Mouse (Mus musculus): Measurements from ENCODE around the gene Dna2. TPM values are rescaled to one million over a fixed set of nuclear protein-coding genes. Genes with fewer than 3 reads are reported as not detected.

Dna2 gene
- polyA plus RNA-seq, 1 experiment from 2014 or later: 22.3 TPM

- no peak for ATAC-seq (ENCODE audit: insufficient number of reproducible peaks, insufficient read depth, low FRiP score, low TSS enrichment)
- H3K4me1 ChIP-seq: peaks cover 9% of the 10 kb centered on the region
- no peak overlapping the region for H3K27ac ChIP-seq
- WGBS: 91% methylated on average over 4 of the region's 4 CpGs
- H3K4me3 ChIP-seq: no peak overlapping the region
- no peaks in the 10 kb centered on the region for H3K27me3 ChIP-seq
- H3K9me3 ChIP-seq: no peaks in the 10 kb centered on the region
- H3K4me2 ChIP-seq (replicated peaks): no peak overlapping the region
- peaks cover 10% of the 10 kb centered on the region for H3K36me3 ChIP-seq
- H3K9ac ChIP-seq: no peak overlapping the region
Measured at GRCm38 (mm10) chr10:62924096-62924635, 22.7 kb upstream of the Dna2 start.

GRCm38 (mm10) chr10:62932381-62932780 lies 14.4 kb upstream of the Dna2 start:
- H3K27me3 ChIP-seq: no peaks in the 10 kb centered on the region

GRCm38 (mm10) chr10:62944975-62945580 lies 1.7 kb upstream of the Dna2 start:
- ATAC-seq (ENCODE audit: insufficient number of reproducible peaks, insufficient read depth, low FRiP score, low TSS enrichment): no peak
- 86% methylated on average over 10 of the region's 10 CpGs for WGBS
- peaks cover 28% of the 10 kb centered on the region for H3K36me3 ChIP-seq

More at GRCm38 (mm10) chr10:62932381-62932780, 14.4 kb upstream of the Dna2 start:
- Histone ChIP-seq H3K9me3 (no peaks in the 10 kb centered on the region), H3K36me3 (peaks cover 46% of the 10 kb centered on the region), H3K4me3 (no peak overlapping the region), H3K27ac (no peak overlapping the region), H3K9ac (no peak overlapping the region), H3K4me1 (no peaks in the 10 kb centered on the region), H3K4me2 (replicated peaks) (no peak overlapping the region)
- 82% methylated on average over 1 of the region's 1 CpGs for WGBS
- no peak for ATAC-seq (ENCODE audit: insufficient number of reproducible peaks, insufficient read depth, low FRiP score, low TSS enrichment)

GRCm38 (mm10) chr10:62948551-62948950 lies 1.7 kb downstream of the Dna2 start:
- 95% methylated on average over 7 of the region's 7 CpGs for WGBS
- no peak overlapping the region for H3K4me3 ChIP-seq
- H3K27me3 ChIP-seq: no peaks in the 10 kb centered on the region
- peaks cover 30% of the 10 kb centered on the region for H3K36me3 ChIP-seq
- H3K9ac ChIP-seq: no peak overlapping the region
- no peak overlapping the region for H3K27ac ChIP-seq
- H3K9me3 ChIP-seq: no peaks in the 10 kb centered on the region
- no peak overlapping the region for H3K4me2 ChIP-seq (replicated peaks)
- H3K4me1 ChIP-seq: peaks cover 7% of the 10 kb centered on the region; the same call in 1 of the 2 replicates
- no peak for ATAC-seq (ENCODE audit: insufficient number of reproducible peaks, insufficient read depth, low FRiP score, low TSS enrichment)

More at GRCm38 (mm10) chr10:62944975-62945580, 1.7 kb upstream of the Dna2 start:
- Histone ChIP-seq H3K9ac (no peak overlapping the region), H3K9me3 (no peaks in the 10 kb centered on the region), H3K27me3 (no peaks in the 10 kb centered on the region), H3K27ac (no peak overlapping the region), H3K4me2 (replicated peaks) (no peak overlapping the region), H3K4me3 (no peak overlapping the region), H3K4me1 (peaks cover 7% of the 10 kb centered on the region; the same call in 1 of the 2 replicates)

- H3K27ac ChIP-seq: no peak overlapping the region
- no peak overlapping the region for H3K4me2 ChIP-seq (replicated peaks)
- no peaks in the 10 kb centered on the region for H3K4me1 ChIP-seq
- H3K4me3 ChIP-seq: no peak overlapping the region
- peaks cover 83% of the 10 kb centered on the region for H3K36me3 ChIP-seq
- 93% methylated on average over 7 of the region's 7 CpGs for WGBS
- no peaks in the 10 kb centered on the region for H3K9me3 ChIP-seq
- no peaks in the 10 kb centered on the region for H3K27me3 ChIP-seq
- H3K9ac ChIP-seq: no peak overlapping the region
- ATAC-seq (ENCODE audit: insufficient number of reproducible peaks, insufficient read depth, low FRiP score, low TSS enrichment): no peak
Measured at GRCm38 (mm10) chr10:62963956-62964355, 17.1 kb downstream of the Dna2 start.

GRCm38 (mm10) chr10:62965796-62966195 lies 19.0 kb downstream of the Dna2 start:
- H3K4me2 ChIP-seq (replicated peaks): no peak overlapping the region
- peaks cover 82% of the 10 kb centered on the region for H3K36me3 ChIP-seq
- H3K27me3 ChIP-seq: no peaks in the 10 kb centered on the region
- H3K27ac ChIP-seq: no peak overlapping the region
- H3K9ac ChIP-seq: no peak overlapping the region
- H3K4me1 ChIP-seq: no peaks in the 10 kb centered on the region
- H3K9me3 ChIP-seq: no peaks in the 10 kb centered on the region
- H3K4me3 ChIP-seq: no peak overlapping the region
- WGBS: 95% methylated on average over 11 of the region's 11 CpGs
- no peak for ATAC-seq (ENCODE audit: insufficient number of reproducible peaks, insufficient read depth, low FRiP score, low TSS enrichment)

- no peak overlapping the region for H3K27ac ChIP-seq
- no peaks in the 10 kb centered on the region for H3K9me3 ChIP-seq
- no peak overlapping the region for H3K4me2 ChIP-seq (replicated peaks)
- H3K4me3 ChIP-seq: no peak overlapping the region
- no peak overlapping the region for H3K9ac ChIP-seq
- no peaks in the 10 kb centered on the region for H3K27me3 ChIP-seq
- no peak for ATAC-seq (ENCODE audit: insufficient number of reproducible peaks, insufficient read depth, low FRiP score, low TSS enrichment)
- 94% methylated on average over 15 of the region's 15 CpGs for WGBS
- no peaks in the 10 kb centered on the region for H3K4me1 ChIP-seq
- H3K36me3 ChIP-seq: peaks cover 80% of the 10 kb centered on the region
Measured at GRCm38 (mm10) chr10:62966291-62966690, 19.5 kb downstream of the Dna2 start.

- Histone ChIP-seq H3K27ac (no peak overlapping the region), H3K36me3 (peaks cover 50% of the 10 kb centered on the region), H3K9ac (no peak overlapping the region), H3K4me1 (no peaks in the 10 kb centered on the region), H3K27me3 (no peaks in the 10 kb centered on the region), H3K4me3 (no peak overlapping the region), H3K4me2 (replicated peaks) (no peak overlapping the region), H3K9me3 (no peaks in the 10 kb centered on the region)
- 72% methylated on average over 16 of the region's 16 CpGs for WGBS
- no peak for ATAC-seq (ENCODE audit: insufficient number of reproducible peaks, insufficient read depth, low FRiP score, low TSS enrichment)
Measured at GRCm38 (mm10) chr10:62971821-62972220, 25.0 kb downstream of the Dna2 start.

- whole genome bisulfite sequencing: 9% methylated on average over 10 of the region's 10 CpGs
- no peak overlapping the region for H3K27ac ChIP-seq
- no peak for ATAC-seq (ENCODE audit: insufficient number of reproducible peaks, insufficient read depth, low FRiP score, low TSS enrichment)
Measured at GRCm38 (mm10) chr10:62979667-62980038, 32.8 kb downstream of the Dna2 start.

GRCm38 (mm10) chr10:62980039-62980954 lies 33.5 kb downstream of the Dna2 start, which contains the start of gene Rufy2:
Gene Rufy2, plus strand, starts transcription at chr10:62980223.
- WGBS: 1% methylated on average over 76 of the region's 77 CpGs
- Histone ChIP-seq H3K36me3 (peaks cover 20% of the 10 kb centered on the region), H3K9me3 (no peaks in the 10 kb centered on the region), H3K4me3 (peak within 1 kb of the TSS; percentile 76), H3K27me3 (no peaks in the 10 kb centered on the region), H3K4me2 (replicated peaks) (peak within 1 kb of the TSS; percentile 59), H3K9ac (peak within 1 kb of the TSS; percentile 89), H3K27ac (peak within 1 kb of the TSS; percentile 83), H3K4me1 (peaks cover 8% of the 10 kb centered on the region)
- peak; percentile 88 for ATAC-seq (ENCODE audit: insufficient number of reproducible peaks, insufficient read depth, low FRiP score, low TSS enrichment)

More at GRCm38 (mm10) chr10:62979667-62980038, 32.8 kb downstream of the Dna2 start:
- Histone ChIP-seq H3K36me3 (peaks cover 15% of the 10 kb centered on the region), H3K4me3 (peak overlapping the region; percentile 76), H3K27me3 (no peaks in the 10 kb centered on the region), H3K4me2 (replicated peaks) (peak overlapping the region; percentile 59), H3K9ac (peak overlapping the region; percentile 89), H3K9me3 (no peaks in the 10 kb centered on the region), H3K4me1 (peaks cover 8% of the 10 kb centered on the region)

GRCm38 (mm10) chr10:62984072-62984471 lies 37.2 kb downstream of the Dna2 start:
- 92% methylated on average over 11 of the region's 11 CpGs for WGBS
- H3K4me2 ChIP-seq (replicated peaks): no peak overlapping the region
- no peak overlapping the region for H3K27ac ChIP-seq
- no peak overlapping the region for H3K4me3 ChIP-seq
- H3K9me3 ChIP-seq: no peaks in the 10 kb centered on the region
- H3K4me1 ChIP-seq: peaks cover 8% of the 10 kb centered on the region
- no peaks in the 10 kb centered on the region for H3K27me3 ChIP-seq
- ATAC-seq (ENCODE audit: insufficient number of reproducible peaks, insufficient read depth, low FRiP score, low TSS enrichment): no peak
- no peak overlapping the region for H3K9ac ChIP-seq
- peaks cover 36% of the 10 kb centered on the region for H3K36me3 ChIP-seq
